Mouse (Mus musculus) limb, embryonic 11.5 days (tissue): ENCODE data around the gene C6. TPM values are rescaled to one million over a fixed set of nuclear protein-coding genes. Genes with fewer than 3 reads are reported as not detected.

ENCODE experiments used
- ATAC-seq: fragments of 200-750 bp; cut with Nextera tagmentation; 2 replicates; pipeline ENCODE4 v1.8.0; 2017; ENCODE audit warnings: low read depth; ENCODE audit not compliant: insufficient number of reproducible peaks, low FRiP score, low TSS enrichment
- DNase-seq: peaks from one replicate; pipeline ENCODE4 v3.0.0-alpha.2; 2015; ENCODE audit warnings: low spot score
- H3K27ac ChIP-seq: fragments of 300-500 bp; sonication (generic); replicated peaks from 2 replicates; pipeline ENCODE4 v1.5.1; 2014; ENCODE audit warnings: low read depth, mild to moderate bottlenecking, low read length
- H3K27me3 ChIP-seq: fragments of 300-500 bp; sonication (generic); 2 replicates; pipeline ENCODE4 v1.6.1; 2014; ENCODE audit warnings: mild to moderate bottlenecking, low read length, mixed read lengths; ENCODE audit not compliant: control insufficient read depth, insufficient read depth
- H3K36me3 ChIP-seq: fragments of 300-500 bp; sonication (generic); 2 replicates; pipeline ENCODE4 v1.6.1; 2014; ENCODE audit warnings: mild to moderate bottlenecking, low read length, moderate library complexity, mixed read lengths; ENCODE audit not compliant: control insufficient read depth, insufficient read depth
- H3K4me1 ChIP-seq: fragments of 300-500 bp; sonication (generic); 2 replicates; pipeline ENCODE4 v1.6.1; 2014; ENCODE audit warnings: low read length, mixed read lengths; ENCODE audit not compliant: control insufficient read depth, insufficient read depth
- H3K4me2 ChIP-seq: fragments of 300-500 bp; sonication (generic); 2 replicates; pipeline ENCODE4 v1.6.1; 2014; ENCODE audit warnings: low read depth, mild to moderate bottlenecking, moderate library complexity; ENCODE audit not compliant: severe bottlenecking
- H3K4me3 ChIP-seq: fragments of 300-500 bp; sonication (generic); 2 replicates; pipeline ENCODE4 v1.5.1; 2014; ENCODE audit warnings: low read depth, low read length
- H3K9ac ChIP-seq: fragments of 300-500 bp; sonication (generic); 2 replicates; pipeline ENCODE4 v1.6.1; 2014; ENCODE audit warnings: mild to moderate bottlenecking, low read length
- H3K9me3 ChIP-seq: fragments of 300-500 bp; sonication (generic); 2 replicates; pipeline ENCODE4 v1.6.1; 2016; ENCODE audit warnings: low read length; ENCODE audit not compliant: control insufficient read depth
- WGBS: fragments of 180-500 bp; shearing (Covaris S2); extraction: QIAGEN DNeasy Blood & Tissue Kit; methylation state at CpG from one replicate; pipeline ENCODE4 v1.1.7; 2014; 5-methylcytosine and 5-hydroxymethylcytosine counted together
- polyA plus RNA-seq: library from polyadenylated mRNA; unstranded; fragments of >200 nt; fragmentation: Nextera tagmentation; extraction: Ambion mirVana; gene quantifications from 2 replicates; pipeline ENCODE4 v1.2.1, GENCODE M21; 2014

Gene C6
- polyA plus RNA-seq: not detected in 2 replicates

GRCm38 (mm10) chr15:4726830-4727310, at the start of gene C6:
TSS of gene C6 (plus strand) at chr15:4727175.
- no peak within 1 kb of the TSS for H3K4me2 ChIP-seq
- H3K4me1 ChIP-seq: no peaks in the 10 kb centered on the region
- no peak for DNase-seq
- H3K27me3 ChIP-seq: no peaks in the 10 kb centered on the region
- H3K27ac ChIP-seq: no peak within 1 kb of the TSS
- 90% methylated on average over 9 of the region's 9 CpGs for WGBS
- no peaks in the 10 kb centered on the region for H3K36me3 ChIP-seq
- no peak within 1 kb of the TSS for H3K9ac ChIP-seq
- no peak for ATAC-seq
- no peak within 1 kb of the TSS for H3K4me3 ChIP-seq
- H3K9me3 ChIP-seq: no peaks in the 10 kb centered on the region

DNA sequence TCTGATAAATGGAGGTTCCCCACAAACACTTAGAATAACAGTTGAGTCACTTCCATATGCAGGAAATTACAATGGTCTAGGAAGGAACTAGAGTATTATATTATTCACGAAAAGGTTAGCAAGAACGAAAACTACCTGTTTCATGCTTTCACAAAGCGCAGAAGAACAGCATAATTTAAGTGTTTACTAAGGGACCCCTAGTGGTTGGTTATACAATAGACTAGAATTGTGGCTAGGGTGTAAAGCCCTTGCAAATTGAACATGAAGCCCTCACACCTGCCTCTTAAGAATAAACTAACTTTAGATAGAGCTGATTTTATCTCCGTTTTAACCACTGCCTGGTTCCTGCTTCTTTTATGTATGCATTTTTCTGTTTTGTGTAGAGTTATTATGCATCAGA, 29.4 kb upstream of the C6 start:
- no peaks in the 10 kb centered on the region for H3K36me3 ChIP-seq
- no peak for DNase-seq
- H3K9me3 ChIP-seq: peaks cover 3% of the 10 kb centered on the region; the same call in 1 of the 2 replicates
- no peaks in the 10 kb centered on the region for H3K27me3 ChIP-seq
- no peak overlapping the region for H3K4me2 ChIP-seq
- no peaks in the 10 kb centered on the region for H3K4me1 ChIP-seq
- no peak overlapping the region for H3K9ac ChIP-seq
- H3K27ac ChIP-seq: no peak overlapping the region
- WGBS: 89% methylated on average over 4 of the region's 4 CpGs
- no peak for ATAC-seq
- H3K4me3 ChIP-seq: no peak overlapping the region

- Histone ChIP-seq H3K9me3 (no peaks in the 10 kb centered on the region), H3K27me3 (no peaks in the 10 kb centered on the region), H3K27ac (no peak overlapping the region), H3K4me3 (no peak overlapping the region), H3K4me2 (no peak overlapping the region), H3K9ac (no peak overlapping the region), H3K36me3 (no peaks in the 10 kb centered on the region), H3K4me1 (no peaks in the 10 kb centered on the region)
- no peak for ATAC-seq
- 79% methylated on average over 1 of the region's 1 CpGs for WGBS
- DNase-seq: no peak
These were observed 7.2 kb downstream of the C6 start for GRCm38 (mm10) chr15:4734150-4734549.

GRCm38 (mm10) chr15:4734996-4735609, 8.1 kb downstream of the C6 start:
- Histone ChIP-seq H3K27ac (no peak overlapping the region), H3K9me3 (no peaks in the 10 kb centered on the region), H3K4me3 (no peak overlapping the region), H3K4me1 (no peaks in the 10 kb centered on the region), H3K9ac (no peak overlapping the region), H3K4me2 (no peak overlapping the region), H3K36me3 (no peaks in the 10 kb centered on the region), H3K27me3 (no peaks in the 10 kb centered on the region)
- DNase-seq (no peak), ATAC-seq (no peak)
- WGBS: 90% methylated on average over 2 of the region's 2 CpGs

- no peak overlapping the region for H3K4me2 ChIP-seq
- H3K4me3 ChIP-seq: no peak overlapping the region
- no peaks in the 10 kb centered on the region for H3K36me3 ChIP-seq
- no peak overlapping the region for H3K27ac ChIP-seq
- H3K4me1 ChIP-seq: no peaks in the 10 kb centered on the region
- no peak for DNase-seq
- H3K9me3 ChIP-seq: no peaks in the 10 kb centered on the region
- WGBS: 90% methylated on average over 3 of the region's 3 CpGs
- H3K27me3 ChIP-seq: no peaks in the 10 kb centered on the region
- no peak overlapping the region for H3K9ac ChIP-seq
- no peak for ATAC-seq
These were observed 20.7 kb downstream of the C6 start for GRCm38 (mm10) chr15:4747656-4748055.

DNA sequence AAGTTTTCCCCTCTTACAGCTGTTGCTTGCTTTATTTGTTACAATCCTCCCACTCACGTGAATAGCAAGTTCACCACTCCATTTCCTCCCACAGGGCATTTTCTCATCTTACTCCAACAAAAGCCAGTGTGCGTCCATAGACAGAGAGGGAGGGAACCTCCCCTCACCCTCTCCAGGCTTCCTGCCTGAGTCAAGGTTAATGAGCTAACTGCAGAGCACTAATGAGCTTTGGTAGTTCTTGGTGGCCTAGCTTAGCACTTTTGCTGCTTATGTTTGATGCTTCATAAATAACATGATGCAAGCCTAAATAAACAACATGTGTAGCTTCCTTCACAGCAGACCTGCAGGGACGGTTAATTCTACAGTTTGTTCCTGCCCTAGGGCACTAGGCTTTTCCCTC, 63.4 kb downstream of the C6 start:
- DNase-seq (peak; percentile 46), ATAC-seq (peak; percentile 83)
- Histone ChIP-seq H3K4me2 (no peak overlapping the region), H3K27ac (0 out of 2 replicates have a peak overlapping the region, but pooled peaks have one; percentile 43), H3K9me3 (no peaks in the 10 kb centered on the region), H3K4me3 (no peak overlapping the region), H3K4me1 (peaks cover 2% of the 10 kb centered on the region; the same call in 1 of the 2 replicates), H3K9ac (no peak overlapping the region), H3K27me3 (no peaks in the 10 kb centered on the region), H3K36me3 (no peaks in the 10 kb centered on the region)
- 15% methylated on average over 3 of the region's 3 CpGs for WGBS

- 89% methylated on average over 4 of the region's 4 CpGs for WGBS
- H3K27me3 ChIP-seq: no peaks in the 10 kb centered on the region
- ATAC-seq (no peak), DNase-seq (no peak)
- H3K36me3 ChIP-seq: no peaks in the 10 kb centered on the region
- H3K9ac ChIP-seq: no peak overlapping the region
- no peak overlapping the region for H3K4me2 ChIP-seq
- no peaks in the 10 kb centered on the region for H3K4me1 ChIP-seq
- no peak overlapping the region for H3K27ac ChIP-seq
- no peak overlapping the region for H3K4me3 ChIP-seq
- H3K9me3 ChIP-seq: no peaks in the 10 kb centered on the region
These were observed 69.9 kb downstream of the C6 start for GRCm38 (mm10) chr15:4796861-4797260.

- Histone ChIP-seq H3K27me3 (no peaks in the 10 kb centered on the region), H3K4me3 (no peak overlapping the region), H3K4me2 (no peak overlapping the region), H3K27ac (no peak overlapping the region), H3K9me3 (no peaks in the 10 kb centered on the region), H3K36me3 (no peaks in the 10 kb centered on the region), H3K4me1 (no peaks in the 10 kb centered on the region), H3K9ac (no peak overlapping the region)
- DNase-seq: no peak
- no peak for ATAC-seq
- 95% methylated on average over 2 of the region's 2 CpGs for WGBS
These were observed 77.3 kb downstream of the C6 start for GRCm38 (mm10) chr15:4804256-4804655.

- H3K27me3 ChIP-seq: no peaks in the 10 kb centered on the region
- WGBS: 91% methylated on average over 5 of the region's 5 CpGs
- no peaks in the 10 kb centered on the region for H3K36me3 ChIP-seq
- H3K4me3 ChIP-seq: no peak overlapping the region
- no peak overlapping the region for H3K27ac ChIP-seq
- H3K4me2 ChIP-seq: no peak overlapping the region
- H3K4me1 ChIP-seq: no peaks in the 10 kb centered on the region
- no peak overlapping the region for H3K9ac ChIP-seq
- ATAC-seq (no peak), DNase-seq (no peak)
- no peaks in the 10 kb centered on the region for H3K9me3 ChIP-seq
These were observed 81.2 kb downstream of the C6 start for GRCm38 (mm10) chr15:4808131-4808530.
